Mouse (Mus musculus): ENCODE data around the gene Krtap4-6. TPM values are rescaled to one million over a fixed set of nuclear protein-coding genes. Genes with fewer than 3 reads are reported as not detected.

Krtap4-6 gene
- total and polyA plus RNA-seq, 3 experiments: not detected

- DNase-seq (ENCODE audit: low read depth, low spot score): no peak
- no peak for TF ChIP-seq JUND (IDR thresholded peaks at IDR 0.05; ENCODE audit: low read depth, low read length)
- no peak for TF ChIP-seq ZNF384 (IDR thresholded peaks at IDR 0.05; ENCODE audit: low read depth, low read length)
- TF ChIP-seq MAX (IDR thresholded peaks at IDR 0.05; ENCODE audit: low read length): no peak
- no peak for TF ChIP-seq POLR2AphosphoS5 (IDR thresholded peaks at IDR 0.05; ENCODE audit: borderline replicate concordance, low read depth, low read length)
- TF ChIP-seq MAZ (IDR thresholded peaks at IDR 0.05; ENCODE audit: low read depth, low read length): no peak
- TF ChIP-seq ELF1 (IDR thresholded peaks at IDR 0.05; ENCODE audit: low read depth, low read length): no peak
- no peak for TF ChIP-seq MAFK (IDR thresholded peaks at IDR 0.05; ENCODE audit: borderline replicate concordance, low read depth, low read length)
- TF ChIP-seq GATA1 (IDR thresholded peaks at IDR 0.05; ENCODE audit: low read depth, low read length): no peak
- TF ChIP-seq CHD2 (IDR thresholded peaks at IDR 0.05; ENCODE audit: low read length): no peak
- no peak for TF ChIP-seq TAL1 (IDR thresholded peaks at IDR 0.05; ENCODE audit: low read length)
- TF ChIP-seq BHLHE40 (IDR thresholded peaks at IDR 0.05; ENCODE audit: borderline replicate concordance, low read depth, low read length): no peak
- no peak for TF ChIP-seq ZMIZ1 (IDR thresholded peaks at IDR 0.05; ENCODE audit: low read depth, low read length)
- TF ChIP-seq USF1 (IDR thresholded peaks at IDR 0.05; ENCODE audit: low read depth, low read length): no peak
- no peak for TF ChIP-seq TBP (IDR thresholded peaks at IDR 0.05; ENCODE audit: low read depth, low read length)
- TF ChIP-seq SIN3A (IDR thresholded peaks at IDR 0.05; ENCODE audit: low read length): no peak
- TF ChIP-seq USF2 (IDR thresholded peaks at IDR 0.05; ENCODE audit: borderline replicate concordance in 1 of 2, insufficient read depth in 1 of 2, low read depth in 1 of 2, low read length in 2 of 2): no peak
- TF ChIP-seq ZKSCAN1 (IDR thresholded peaks at IDR 0.05; ENCODE audit: low read depth, low read length): no peak
- Histone ChIP-seq H3K27ac (ENCODE audit: control insufficient read depth, low read depth, low read length) (no peak overlapping the region), H3K9ac (ENCODE audit: control insufficient read depth, low read depth, low read length, poor library complexity, severe bottlenecking) (no peak overlapping the region), H3K4me1 (ENCODE audit: control insufficient read depth in 1 of 2, insufficient read depth in 2 of 2, low read length in 2 of 2) (no peaks in the 10 kb centered on the region), H3K4me3 (ENCODE audit: control insufficient read depth in 1 of 2, insufficient read depth in 1 of 2, low read depth in 2 of 2, low read length in 2 of 2) (no peak overlapping the region), H3K9me3 (replicated peaks; ENCODE audit: insufficient read depth, low read length) (no peaks in the 10 kb centered on the region), H3K27me3 (ENCODE audit: control insufficient read depth in 1 of 2, insufficient read depth in 2 of 2, low read length in 2 of 2) (no peaks in the 10 kb centered on the region), H3K36me3 (ENCODE audit: control insufficient read depth in 1 of 2, insufficient read depth in 2 of 2, low read length in 2 of 2) (no peaks in the 10 kb centered on the region), H3K79me2 (ENCODE audit: control insufficient read depth, insufficient read depth, low read length, poor library complexity) (no peaks in the 10 kb centered on the region)
These were observed 17.7 kb upstream of the Krtap4-6 start for GRCm38 (mm10) chr11:99683481-99683880.

GRCm38 (mm10) chr11:99662802-99663201 lies 3.0 kb downstream of the Krtap4-6 start:
- no peak for TF ChIP-seq TAL1 (IDR thresholded peaks at IDR 0.05; ENCODE audit: low read length)
- TF ChIP-seq RCOR1 (IDR thresholded peaks at IDR 0.05; ENCODE audit: low read depth, low read length): no peak
- no peak for TF ChIP-seq NELFE (IDR thresholded peaks at IDR 0.05; ENCODE audit: low read depth, low read length)
- TF ChIP-seq MXI1 (IDR thresholded peaks at IDR 0.05; ENCODE audit: low read depth, low read length): no peak
- H3K27me3 ChIP-seq (ENCODE audit: control insufficient read depth in 1 of 2, insufficient read depth in 2 of 2, low read length in 2 of 2): no peaks in the 10 kb centered on the region
- no peaks in the 10 kb centered on the region for H3K9me3 ChIP-seq (replicated peaks; ENCODE audit: insufficient read depth, low read length)
- no peak overlapping the region for H3K27ac ChIP-seq (ENCODE audit: control insufficient read depth, low read depth, low read length)
- H3K79me2 ChIP-seq (ENCODE audit: control insufficient read depth, insufficient read depth, low read length, poor library complexity): no peaks in the 10 kb centered on the region
- DNase-seq (ENCODE audit: low read depth, low spot score): no peak
- H3K4me1 ChIP-seq (ENCODE audit: control insufficient read depth in 1 of 2, insufficient read depth in 2 of 2, low read length in 2 of 2): no peaks in the 10 kb centered on the region
- H3K36me3 ChIP-seq (ENCODE audit: control insufficient read depth in 1 of 2, insufficient read depth in 2 of 2, low read length in 2 of 2): no peaks in the 10 kb centered on the region
- no peak overlapping the region for H3K9ac ChIP-seq (ENCODE audit: control insufficient read depth, low read depth, low read length, poor library complexity, severe bottlenecking)
- no peak overlapping the region for H3K4me3 ChIP-seq (ENCODE audit: control insufficient read depth in 1 of 2, insufficient read depth in 1 of 2, low read depth in 2 of 2, low read length in 2 of 2)
